Mouse (Mus musculus): Measurements from ENCODE around the gene Tfdp2.

DNA sequence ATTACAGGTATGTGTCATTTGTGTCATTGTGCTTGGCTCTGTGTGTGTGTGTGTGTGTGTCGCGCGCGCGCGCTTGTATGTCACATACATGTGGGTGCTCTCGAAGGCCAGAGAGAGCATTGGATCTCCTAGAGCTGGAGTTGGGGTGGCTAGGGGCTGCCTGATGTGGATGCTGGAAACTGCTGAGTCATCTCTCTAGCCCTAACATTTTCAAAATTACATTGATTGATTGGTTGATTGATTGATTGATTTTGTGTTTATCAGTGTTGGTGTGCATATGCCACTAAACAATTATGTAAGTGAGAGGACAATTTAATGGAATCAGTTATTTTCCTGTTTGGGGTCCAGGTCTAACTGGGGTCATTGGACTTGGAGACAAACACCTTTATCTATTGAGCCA lies 96.1 kb downstream of the Tfdp2 start:
- TF ChIP-seq POLR2A (IDR thresholded peaks at IDR 0.05; ENCODE audit: borderline replicate concordance, control insufficient read depth, low read depth, low read length) (no peak), CTCF (IDR thresholded peaks at IDR 0.05; ENCODE audit: control insufficient read depth, insufficient read depth, low read length) (no peak)
